Mouse (Mus musculus): ENCODE results near the gene Nr1d1. TPM values are rescaled to one million over a fixed set of nuclear protein-coding genes. Genes with fewer than 3 reads are reported as not detected.

The Nr1d1 gene
- polyA plus RNA-seq, 1 experiment from 2014 or later, result 5.6 TPM

GRCm38 (mm10) chr11:98763502-98763861 is 11.7 kb downstream of the Nr1d1 start:
- peaks cover 38% of the 10 kb centered on the region for H3K4me1 ChIP-seq (ENCODE audit: control insufficient read depth, insufficient read depth, low read length)
- no peak overlapping the region for H3K4me2 ChIP-seq
- H3K9me3 ChIP-seq (replicated peaks; ENCODE audit: control insufficient read depth, low read length), result no peaks in the 10 kb centered on the region
- no peaks in the 10 kb centered on the region for H3K27me3 ChIP-seq (ENCODE audit: control insufficient read depth, insufficient read depth, low read length)
- H3K9ac ChIP-seq (ENCODE audit: low read depth, low read length), result no peak overlapping the region
- 77% methylated on average over 8 of the region's 8 CpGs for WGBS (ENCODE audit: insufficient replicate concordance)
- no peak for ATAC-seq (replicated peaks; ENCODE audit: insufficient number of reproducible peaks, low FRiP score, low TSS enrichment)
- peaks cover 33% of the 10 kb centered on the region for H3K36me3 ChIP-seq (ENCODE audit: control insufficient read depth, insufficient read depth, low read length)
- H3K27ac ChIP-seq (ENCODE audit: low read depth, low read length), result no peak overlapping the region
- H3K4me3 ChIP-seq (ENCODE audit: low read depth, low read length), result no peak overlapping the region

GRCm38 (mm10) chr11:98762756-98763501 is 12.2 kb downstream of the Nr1d1 start:
- Histone ChIP-seq H3K9me3 (replicated peaks; ENCODE audit: control insufficient read depth, low read length) (no peaks in the 10 kb centered on the region), H3K36me3 (ENCODE audit: control insufficient read depth, insufficient read depth, low read length) (peaks cover 36% of the 10 kb centered on the region), H3K4me3 (ENCODE audit: low read depth, low read length) (no peak overlapping the region), H3K27ac (ENCODE audit: low read depth, low read length) (no peak overlapping the region), H3K4me2 (no peak overlapping the region), H3K9ac (ENCODE audit: low read depth, low read length) (no peak overlapping the region), H3K4me1 (ENCODE audit: control insufficient read depth, insufficient read depth, low read length) (peaks cover 32% of the 10 kb centered on the region), H3K27me3 (ENCODE audit: control insufficient read depth, insufficient read depth, low read length) (no peaks in the 10 kb centered on the region)
- 63% methylated on average over 17 of the region's 17 CpGs for WGBS (ENCODE audit: insufficient replicate concordance)
- ATAC-seq (replicated peaks; ENCODE audit: insufficient number of reproducible peaks, low FRiP score, low TSS enrichment), result no peak

GRCm38 (mm10) chr11:98761939-98762338 is 13.2 kb downstream of the Nr1d1 start:
- H3K9me3 ChIP-seq (replicated peaks; ENCODE audit: control insufficient read depth, low read length), result no peaks in the 10 kb centered on the region
- H3K9ac ChIP-seq (ENCODE audit: low read depth, low read length), result no peak overlapping the region
- peaks cover 22% of the 10 kb centered on the region for H3K4me1 ChIP-seq (ENCODE audit: control insufficient read depth, insufficient read depth, low read length)
- H3K27ac ChIP-seq (ENCODE audit: low read depth, low read length), result no peak overlapping the region
- WGBS (ENCODE audit: insufficient replicate concordance), result 90% methylated on average over 4 of the region's 4 CpGs
- ATAC-seq (replicated peaks; ENCODE audit: insufficient number of reproducible peaks, low FRiP score, low TSS enrichment), result no peak
- no peak overlapping the region for H3K4me3 ChIP-seq (ENCODE audit: low read depth, low read length)
- peaks cover 41% of the 10 kb centered on the region for H3K36me3 ChIP-seq (ENCODE audit: control insufficient read depth, insufficient read depth, low read length)
- H3K27me3 ChIP-seq (ENCODE audit: control insufficient read depth, insufficient read depth, low read length), result no peaks in the 10 kb centered on the region
- H3K4me2 ChIP-seq, result no peak overlapping the region

- ATAC-seq (replicated peaks; ENCODE audit: insufficient number of reproducible peaks, low FRiP score, low TSS enrichment), result no peak
- no peaks in the 10 kb centered on the region for H3K27me3 ChIP-seq (ENCODE audit: control insufficient read depth, insufficient read depth, low read length)
- H3K9ac ChIP-seq (ENCODE audit: low read depth, low read length), result no peak overlapping the region
- H3K4me3 ChIP-seq (ENCODE audit: low read depth, low read length), result no peak overlapping the region
- H3K27ac ChIP-seq (ENCODE audit: low read depth, low read length), result no peak overlapping the region
- no peak overlapping the region for H3K4me2 ChIP-seq
- H3K4me1 ChIP-seq (ENCODE audit: control insufficient read depth, insufficient read depth, low read length), result peaks cover 44% of the 10 kb centered on the region
- H3K36me3 ChIP-seq (ENCODE audit: control insufficient read depth, insufficient read depth, low read length), result peaks cover 26% of the 10 kb centered on the region
- H3K9me3 ChIP-seq (replicated peaks; ENCODE audit: control insufficient read depth, low read length), result no peaks in the 10 kb centered on the region
- WGBS (ENCODE audit: insufficient replicate concordance), result 77% methylated on average over 12 of the region's 12 CpGs
Observed at GRCm38 (mm10) chr11:98756711-98757110, 18.4 kb downstream of the Nr1d1 start.

- Histone ChIP-seq H3K36me3 (ENCODE audit: control insufficient read depth, insufficient read depth, low read length) (peaks cover 22% of the 10 kb centered on the region), H3K9ac (ENCODE audit: low read depth, low read length) (no peak overlapping the region), H3K27ac (ENCODE audit: low read depth, low read length) (peak overlapping the region; percentile 47; the same call in 1 of the 2 replicates), H3K4me2 (peak overlapping the region; percentile 18; the same call in 1 of the 2 replicates), H3K27me3 (ENCODE audit: control insufficient read depth, insufficient read depth, low read length) (no peaks in the 10 kb centered on the region), H3K4me1 (ENCODE audit: control insufficient read depth, insufficient read depth, low read length) (peaks cover 53% of the 10 kb centered on the region), H3K4me3 (ENCODE audit: low read depth, low read length) (no peak overlapping the region), H3K9me3 (replicated peaks; ENCODE audit: control insufficient read depth, low read length) (no peaks in the 10 kb centered on the region)
- ATAC-seq (replicated peaks; ENCODE audit: insufficient number of reproducible peaks, low FRiP score, low TSS enrichment), result no peak
- 79% methylated on average over 6 of the region's 6 CpGs for WGBS (ENCODE audit: insufficient replicate concordance)
Observed at GRCm38 (mm10) chr11:98755726-98756380, 19.3 kb downstream of the Nr1d1 start.

- Histone ChIP-seq H3K9me3 (replicated peaks; ENCODE audit: control insufficient read depth, low read length) (no peaks in the 10 kb centered on the region), H3K36me3 (ENCODE audit: control insufficient read depth, insufficient read depth, low read length) (peaks cover 14% of the 10 kb centered on the region), H3K27ac (ENCODE audit: low read depth, low read length) (peak overlapping the region; percentile 57), H3K4me2 (peak overlapping the region; percentile 33), H3K27me3 (ENCODE audit: control insufficient read depth, insufficient read depth, low read length) (no peaks in the 10 kb centered on the region), H3K4me1 (ENCODE audit: control insufficient read depth, insufficient read depth, low read length) (peaks cover 64% of the 10 kb centered on the region), H3K9ac (ENCODE audit: low read depth, low read length) (peak overlapping the region; percentile 0; the same call in 1 of the 2 replicates), H3K4me3 (ENCODE audit: low read depth, low read length) (no peak overlapping the region)
- peak; percentile 31; the same call in 1 of the 2 replicates for ATAC-seq (replicated peaks; ENCODE audit: insufficient number of reproducible peaks, low FRiP score, low TSS enrichment)
- 18% methylated on average over 7 of the region's 7 CpGs for WGBS (ENCODE audit: insufficient replicate concordance)
Observed at GRCm38 (mm10) chr11:98754621-98755181, 20.4 kb downstream of the Nr1d1 start.

- peak overlapping the region; percentile 57 for H3K27ac ChIP-seq (ENCODE audit: low read depth, low read length)
- peak overlapping the region; percentile 0; the same call in 1 of the 2 replicates for H3K9ac ChIP-seq (ENCODE audit: low read depth, low read length)
- H3K36me3 ChIP-seq (ENCODE audit: control insufficient read depth, insufficient read depth, low read length), result peaks cover 13% of the 10 kb centered on the region
- H3K4me2 ChIP-seq, result peak overlapping the region; percentile 33
- H3K4me3 ChIP-seq (ENCODE audit: low read depth, low read length), result no peak overlapping the region
- 49% methylated on average over 9 of the region's 9 CpGs for WGBS (ENCODE audit: insufficient replicate concordance)
- no peak for ATAC-seq (replicated peaks; ENCODE audit: insufficient number of reproducible peaks, low FRiP score, low TSS enrichment)
- peaks cover 70% of the 10 kb centered on the region for H3K4me1 ChIP-seq (ENCODE audit: control insufficient read depth, insufficient read depth, low read length)
- no peaks in the 10 kb centered on the region for H3K27me3 ChIP-seq (ENCODE audit: control insufficient read depth, insufficient read depth, low read length)
- H3K9me3 ChIP-seq (replicated peaks; ENCODE audit: control insufficient read depth, low read length), result no peaks in the 10 kb centered on the region
Observed at GRCm38 (mm10) chr11:98754151-98754620, 20.9 kb downstream of the Nr1d1 start.

- Histone ChIP-seq H3K27ac (ENCODE audit: low read depth, low read length) (0 out of 2 replicates have a peak overlapping the region, but pooled peaks have one; percentile 0), H3K4me2 (no peak overlapping the region), H3K9me3 (replicated peaks; ENCODE audit: control insufficient read depth, low read length) (no peaks in the 10 kb centered on the region), H3K27me3 (ENCODE audit: control insufficient read depth, insufficient read depth, low read length) (no peaks in the 10 kb centered on the region), H3K4me3 (ENCODE audit: low read depth, low read length) (no peak overlapping the region), H3K9ac (ENCODE audit: low read depth, low read length) (no peak overlapping the region), H3K36me3 (ENCODE audit: control insufficient read depth, insufficient read depth, low read length) (peaks cover 7% of the 10 kb centered on the region), H3K4me1 (ENCODE audit: control insufficient read depth, insufficient read depth, low read length) (peaks cover 79% of the 10 kb centered on the region)
- no peak for ATAC-seq (replicated peaks; ENCODE audit: insufficient number of reproducible peaks, low FRiP score, low TSS enrichment)
- WGBS (ENCODE audit: insufficient replicate concordance), result 93% methylated on average over 5 of the region's 5 CpGs
Observed at GRCm38 (mm10) chr11:98753264-98753663, 21.9 kb downstream of the Nr1d1 start.
